Mouse (Mus musculus): ENCODE measurements at regions not wholly inside any gene's neighbourhood (a gene's known extent, or its start where the extent isn't known, plus 50 kb on each side); places are given as distances from the start of the nearest gene placed in this dataset.

DNA sequence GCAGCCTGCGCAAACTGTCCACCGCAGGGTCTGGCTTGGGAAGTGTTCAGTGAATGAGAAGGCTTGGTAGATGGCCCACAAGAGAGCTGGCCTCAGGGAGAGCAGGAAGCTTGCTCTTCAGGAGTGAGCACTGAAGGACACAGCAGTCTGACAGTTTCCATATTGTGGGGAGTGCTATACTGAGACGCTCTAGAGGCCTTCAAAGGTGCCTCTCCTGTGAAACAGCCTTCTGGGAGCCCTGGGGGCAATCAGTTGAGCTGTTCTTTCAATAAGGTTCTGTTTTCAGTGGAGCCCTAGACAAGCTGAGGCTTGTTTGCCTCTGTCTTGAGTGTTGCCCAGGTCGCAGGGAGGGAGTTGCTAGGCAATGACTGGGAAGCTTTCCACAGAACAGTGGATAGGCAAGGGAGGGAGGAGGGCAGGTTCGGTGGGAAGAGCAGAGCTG lies 353.9 kb downstream of the Cog6 start:
- Histone ChIP-seq H3K4me3 (replicated peaks) (no peak overlapping the region), H3K9me3 (peaks cover 8% of the 10 kb centered on the region; the same call in 1 of the 2 replicates), H3K27me3 (replicated peaks) (peaks cover 20% of the 10 kb centered on the region), H3K4me1 (no peaks in the 10 kb centered on the region), H3K36me3 (replicated peaks; ENCODE audit: low read length) (no peaks in the 10 kb centered on the region)
- no peak for TF ChIP-seq GATA1 (IDR thresholded peaks at IDR 0.05; ENCODE audit: borderline replicate concordance, low read length)
- no peak for TF ChIP-seq FLI1 (IDR thresholded peaks at IDR 0.05; ENCODE audit: low read length)

DNA sequence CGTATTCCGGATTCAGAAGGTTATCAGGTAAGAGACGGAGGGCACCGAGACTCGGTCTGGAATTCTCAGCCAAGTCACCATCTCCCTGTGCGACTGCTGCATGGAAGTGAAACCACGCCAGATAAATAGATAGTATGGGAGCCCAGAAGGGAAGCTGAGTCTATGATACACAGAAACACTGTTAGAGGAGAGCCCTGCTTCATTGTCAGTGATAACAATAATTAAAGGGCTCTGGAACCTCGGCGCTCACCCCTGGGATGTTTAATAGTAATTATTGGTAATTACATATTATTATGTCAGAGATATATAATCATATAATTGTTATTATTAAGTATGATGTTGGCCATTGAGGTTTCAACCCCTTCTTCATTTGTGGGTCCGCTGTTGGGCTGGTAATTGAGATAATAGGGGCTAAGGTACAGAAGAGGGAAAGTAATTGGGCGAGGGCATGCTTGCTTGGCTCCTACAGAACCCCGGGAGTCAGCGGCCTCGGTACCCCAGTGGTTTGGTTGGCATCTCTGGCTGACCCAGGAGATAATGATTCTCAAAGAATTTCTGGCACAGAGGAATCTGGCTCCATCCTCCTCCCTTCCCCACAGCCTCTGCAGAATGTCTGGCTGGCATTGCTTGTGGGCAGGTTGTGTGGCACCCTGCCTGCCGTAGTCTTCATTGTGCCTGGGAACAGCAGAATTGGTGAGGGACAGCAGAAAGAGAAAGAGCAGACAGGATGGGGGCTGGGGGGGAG lies 354.7 kb downstream of the Cog6 start:
- TF ChIP-seq GATA1 (IDR thresholded peaks at IDR 0.05; ENCODE audit: borderline replicate concordance, low read length), result no peak
- no peak for TF ChIP-seq FLI1 (IDR thresholded peaks at IDR 0.05; ENCODE audit: low read length)
- H3K4me3 ChIP-seq (replicated peaks), result no peak overlapping the region

DNA sequence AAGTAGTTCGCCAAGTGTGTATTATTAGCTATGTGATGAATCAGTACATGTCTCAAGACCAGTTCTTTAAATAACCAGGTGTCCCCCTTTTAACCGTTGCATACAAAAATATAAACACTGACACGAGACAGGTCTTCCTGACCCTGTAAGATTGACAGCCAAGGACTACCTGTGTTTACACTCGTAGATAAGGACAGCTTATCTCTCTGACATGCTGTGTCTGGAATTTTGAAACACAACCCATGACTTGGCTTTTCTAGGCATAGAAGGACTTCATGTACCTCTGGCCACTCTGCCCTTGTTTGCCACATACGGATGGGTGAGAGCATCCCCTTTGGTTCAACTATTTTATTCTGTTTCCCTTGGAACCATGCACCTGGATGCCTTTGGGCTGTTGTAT lies 364.0 kb downstream of the Cog6 start:
- Histone ChIP-seq H3K36me3 (replicated peaks; ENCODE audit: low read length) (no peaks in the 10 kb centered on the region), H3K4me3 (replicated peaks) (no peak overlapping the region), H3K27me3 (replicated peaks) (peaks cover 26% of the 10 kb centered on the region), H3K4me1 (no peaks in the 10 kb centered on the region), H3K9me3 (peaks cover 16% of the 10 kb centered on the region)
- no peak for TF ChIP-seq FLI1 (IDR thresholded peaks at IDR 0.05; ENCODE audit: low read length)
- TF ChIP-seq GATA1 (IDR thresholded peaks at IDR 0.05; ENCODE audit: borderline replicate concordance, low read length), result no peak

More for the DNA sequence above, 354.7 kb downstream of the Cog6 start:
- Histone ChIP-seq H3K27me3 (replicated peaks) (peaks cover 21% of the 10 kb centered on the region), H3K36me3 (replicated peaks; ENCODE audit: low read length) (no peaks in the 10 kb centered on the region), H3K9me3 (peaks cover 12% of the 10 kb centered on the region; the same call in 1 of the 2 replicates), H3K4me1 (no peaks in the 10 kb centered on the region)

DNA sequence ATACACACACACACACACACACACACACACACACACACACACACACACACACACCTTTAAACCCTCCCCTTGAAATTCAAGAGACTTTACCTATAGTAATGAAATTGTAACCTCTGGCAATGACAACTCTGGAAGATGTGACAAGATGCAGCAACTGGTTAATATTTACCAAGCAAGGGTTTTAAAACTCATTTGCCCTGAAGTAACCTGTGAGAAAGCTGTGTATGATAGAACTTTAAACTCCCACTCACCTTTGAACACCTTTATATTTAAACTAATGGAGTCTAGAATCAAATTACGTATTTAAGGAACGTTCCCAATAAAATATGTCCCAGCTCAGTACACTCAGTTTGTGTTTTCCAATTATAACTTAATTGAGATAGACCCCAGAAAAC lies 364.6 kb downstream of the Cog6 start:
- TF ChIP-seq FLI1 (IDR thresholded peaks at IDR 0.05; ENCODE audit: low read length), result no peak
- no peak for TF ChIP-seq GATA1 (IDR thresholded peaks at IDR 0.05; ENCODE audit: borderline replicate concordance, low read length)
- Histone ChIP-seq H3K4me1 (no peaks in the 10 kb centered on the region), H3K4me3 (replicated peaks) (no peak overlapping the region), H3K9me3 (peaks cover 14% of the 10 kb centered on the region), H3K36me3 (replicated peaks; ENCODE audit: low read length) (no peaks in the 10 kb centered on the region), H3K27me3 (replicated peaks) (peaks cover 23% of the 10 kb centered on the region)

DNA sequence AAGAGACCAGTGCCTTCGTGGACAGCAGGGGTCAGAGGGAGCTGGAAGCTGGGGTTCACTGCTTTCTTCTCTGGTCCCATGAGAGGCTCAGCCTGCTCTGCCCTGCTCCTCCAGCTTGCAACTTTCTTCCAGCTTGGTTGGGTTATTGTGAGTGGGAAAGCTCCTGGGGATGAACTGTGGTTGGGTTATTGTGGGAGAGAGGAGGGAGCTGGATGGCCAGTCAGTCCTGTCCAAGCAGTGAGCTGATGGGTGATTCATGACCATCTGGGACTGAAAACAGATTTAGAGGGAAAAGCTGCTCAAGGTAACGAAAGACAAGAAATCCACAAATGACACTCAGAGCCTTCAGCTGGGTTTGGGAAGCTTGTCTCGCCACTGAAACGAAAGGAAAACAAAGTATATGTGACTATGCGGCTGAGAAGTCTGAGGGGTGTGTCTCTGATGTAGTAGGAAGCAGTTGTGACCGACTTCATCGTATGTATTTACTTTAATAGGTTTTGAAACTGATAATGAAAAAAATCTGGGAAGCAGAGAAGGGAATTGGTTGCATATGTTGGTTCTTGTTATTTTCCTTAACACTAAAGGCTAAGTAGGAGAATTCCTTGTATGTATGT lies 365.1 kb downstream of the Cog6 start:
- Histone ChIP-seq H3K27me3 (replicated peaks) (peaks cover 28% of the 10 kb centered on the region), H3K9me3 (peaks cover 12% of the 10 kb centered on the region), H3K36me3 (replicated peaks; ENCODE audit: low read length) (no peaks in the 10 kb centered on the region), H3K4me3 (replicated peaks) (no peak overlapping the region), H3K4me1 (no peaks in the 10 kb centered on the region)
- no peak for TF ChIP-seq FLI1 (IDR thresholded peaks at IDR 0.05; ENCODE audit: low read length)
- no peak for TF ChIP-seq GATA1 (IDR thresholded peaks at IDR 0.05; ENCODE audit: borderline replicate concordance, low read length)

DNA sequence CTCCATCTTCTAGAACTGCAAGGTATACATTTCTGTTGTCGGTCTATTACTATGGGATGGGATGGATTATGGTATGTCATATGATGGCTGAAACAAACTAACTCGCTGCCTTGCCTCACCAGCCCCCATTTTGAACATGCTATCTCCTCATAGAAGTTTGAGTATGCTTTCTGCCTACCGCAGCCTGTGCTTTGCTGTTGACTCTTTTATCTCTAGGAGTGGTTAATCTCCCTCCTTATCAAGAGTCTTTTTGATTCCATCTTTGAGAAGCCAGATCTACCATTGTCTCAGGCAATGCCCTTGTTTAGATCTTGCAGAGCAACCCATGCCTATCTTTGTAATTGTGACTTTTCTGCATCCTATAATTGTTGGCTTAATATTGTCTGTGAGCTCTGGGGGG lies 367.0 kb downstream of the Cog6 start:
- TF ChIP-seq FLI1 (IDR thresholded peaks at IDR 0.05; ENCODE audit: low read length) (no peak), GATA1 (IDR thresholded peaks at IDR 0.05; ENCODE audit: borderline replicate concordance, low read length) (no peak)
- Histone ChIP-seq H3K9me3 (no peaks in the 10 kb centered on the region), H3K4me1 (no peaks in the 10 kb centered on the region), H3K4me3 (replicated peaks) (no peak overlapping the region), H3K36me3 (replicated peaks; ENCODE audit: low read length) (no peaks in the 10 kb centered on the region), H3K27me3 (replicated peaks) (peaks cover 32% of the 10 kb centered on the region)

GRCm38 (mm10) chr3:52648836-52649500 lies 368.1 kb downstream of the Cog6 start:
- Histone ChIP-seq H3K4me1 (no peaks in the 10 kb centered on the region), H3K36me3 (replicated peaks; ENCODE audit: low read length) (no peaks in the 10 kb centered on the region), H3K27me3 (replicated peaks) (peaks cover 36% of the 10 kb centered on the region), H3K4me3 (replicated peaks) (no peak overlapping the region), H3K9me3 (no peaks in the 10 kb centered on the region)
- TF ChIP-seq FLI1 (IDR thresholded peaks at IDR 0.05; ENCODE audit: low read length) (no peak), GATA1 (IDR thresholded peaks at IDR 0.05; ENCODE audit: borderline replicate concordance, low read length) (no peak)

- Histone ChIP-seq H3K4me3 (replicated peaks) (no peak overlapping the region), H3K4me1 (no peaks in the 10 kb centered on the region), H3K27me3 (replicated peaks) (peaks cover 44% of the 10 kb centered on the region), H3K36me3 (replicated peaks; ENCODE audit: low read length) (no peaks in the 10 kb centered on the region), H3K9me3 (no peaks in the 10 kb centered on the region)
- TF ChIP-seq GATA1 (IDR thresholded peaks at IDR 0.05; ENCODE audit: borderline replicate concordance, low read length), result no peak
- TF ChIP-seq FLI1 (IDR thresholded peaks at IDR 0.05; ENCODE audit: low read length), result no peak
These were observed 369.1 kb downstream of the Cog6 start for GRCm38 (mm10) chr3:52647900-52648299.

DNA sequence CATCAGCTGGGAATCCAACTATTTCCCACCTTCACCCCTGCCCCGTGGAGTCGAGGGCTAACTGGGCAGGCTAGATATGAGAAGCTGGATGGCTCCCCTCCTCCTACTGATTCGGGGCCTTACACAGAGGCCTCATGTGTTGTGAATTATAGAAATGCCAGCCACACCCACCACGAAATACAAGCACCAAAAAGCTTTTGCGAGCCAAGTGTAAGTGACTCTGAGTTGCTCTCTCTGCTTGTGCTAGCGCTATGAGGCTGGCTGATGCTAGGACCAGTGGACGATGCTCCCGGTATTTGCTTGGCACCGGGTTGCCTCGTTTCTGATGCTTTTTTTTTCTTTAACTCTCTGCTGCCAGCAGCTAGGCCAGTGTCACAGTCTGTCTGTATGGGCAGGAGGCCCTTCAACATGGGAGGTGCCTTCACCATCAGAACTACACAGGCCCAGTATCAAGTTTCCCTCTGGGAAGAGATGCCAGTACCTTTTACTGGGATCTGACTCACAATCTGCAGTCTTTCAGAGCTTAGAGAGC lies 369.8 kb downstream of the Cog6 start:
- no peak for TF ChIP-seq FLI1 (IDR thresholded peaks at IDR 0.05; ENCODE audit: low read length)
- no peak for TF ChIP-seq GATA1 (IDR thresholded peaks at IDR 0.05; ENCODE audit: borderline replicate concordance, low read length)
- Histone ChIP-seq H3K4me1 (no peaks in the 10 kb centered on the region), H3K4me3 (replicated peaks) (no peak overlapping the region), H3K27me3 (replicated peaks) (peaks cover 46% of the 10 kb centered on the region), H3K9me3 (no peaks in the 10 kb centered on the region), H3K36me3 (replicated peaks; ENCODE audit: low read length) (no peaks in the 10 kb centered on the region)

Data from megakaryocyte, embryonic 14.5 days (primary cell).